Mouse (Mus musculus) bone marrow, adult 2 months (tissue): ENCODE measurements around the gene Chka.

ENCODE experiments used
- CTCF ChIP-seq: fragments of 200-500 bp; IDR thresholded peaks from 2 replicates; pipeline ENCODE4 v1.5.1; 2011; ENCODE audit warnings: low read length, control low read depth; ENCODE audit not compliant: control insufficient read depth, insufficient read depth
- POLR2A ChIP-seq: fragments of 200-500 bp; IDR thresholded peaks from 2 replicates; pipeline ENCODE4 v1.6.1; 2011; ENCODE audit warnings: low read depth, mild to moderate bottlenecking, control low read depth, low read length, borderline replicate concordance; ENCODE audit not compliant: control insufficient read depth

DNA sequence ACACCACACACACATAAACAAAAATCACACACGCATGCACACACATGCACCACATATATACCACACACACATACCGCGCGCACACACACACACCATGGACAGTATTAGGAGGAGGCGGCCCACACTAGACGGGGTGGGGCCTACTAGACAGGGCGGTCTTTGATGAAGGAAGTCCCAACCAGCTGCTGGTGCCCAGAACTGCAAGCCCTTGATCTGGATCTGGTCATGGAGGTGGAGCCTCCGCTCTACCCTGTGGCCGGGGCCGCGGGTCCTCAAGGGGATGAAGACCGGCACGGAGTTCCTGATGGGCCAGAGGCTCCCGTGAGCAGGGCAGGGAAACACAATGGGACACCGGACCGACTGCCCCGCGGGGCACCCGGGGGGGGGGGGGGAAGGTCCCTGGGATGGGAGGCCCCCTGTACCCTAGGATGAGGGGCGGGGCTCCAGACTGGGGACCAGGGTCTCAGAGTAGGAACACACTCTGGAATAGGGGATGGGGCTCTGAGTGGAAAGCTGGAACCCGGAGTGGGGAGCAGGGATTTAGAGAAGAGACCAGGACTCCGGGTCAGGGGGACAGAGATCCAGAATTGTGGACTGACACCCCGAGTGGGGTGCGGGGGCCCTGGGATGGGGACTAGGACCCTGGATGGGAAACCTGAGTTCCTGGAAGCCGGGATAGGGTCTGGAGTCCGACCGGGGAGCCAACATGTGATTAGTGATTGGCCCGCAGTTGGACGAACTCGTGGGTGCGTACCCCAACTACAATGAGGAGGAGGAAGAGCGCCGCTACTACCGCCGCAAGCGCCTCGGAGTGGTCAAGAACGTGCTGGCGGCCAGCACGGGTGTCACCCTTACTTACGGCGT, 83.7 kb downstream of the Chka start, which contains the start of gene Unc93b1:
- TF ChIP-seq POLR2A: peak; percentile 87; the same call in 1 of the 2 replicates
- no peak for TF ChIP-seq CTCF
